Mouse (Mus musculus) bone marrow, adult 2 months (tissue): Measurements from ENCODE around the gene Cwc22. TPM values are rescaled to one million over a fixed set of nuclear protein-coding genes. Genes with fewer than 3 reads are reported as not detected.

Experiments
- H3K27ac ChIP-seq: fragments of 200-500 bp; 2 replicates; pipeline ENCODE4 v1.5.1; 2012; ENCODE audit warnings: low read depth, mild to moderate bottlenecking, control low read depth, inconsistent platforms, low read length; ENCODE audit not compliant: control insufficient read depth, poor library complexity, insufficient read depth
- H3K4me1 ChIP-seq: fragments of 200-500 bp; 2 replicates; pipeline ENCODE4 v1.6.1; 2011; ENCODE audit warnings: low read length; ENCODE audit not compliant: control insufficient read depth, insufficient read depth
- H3K4me3 ChIP-seq: fragments of 200-500 bp; replicated peaks from 2 replicates; pipeline ENCODE3; 2011; ENCODE audit warnings: mild to moderate bottlenecking, low read depth, low read length, control low read depth; ENCODE audit not compliant: control insufficient read depth
- CTCF ChIP-seq: fragments of 200-500 bp; IDR thresholded peaks from 2 replicates; pipeline ENCODE4 v1.5.1; 2011; ENCODE audit warnings: low read length, control low read depth; ENCODE audit not compliant: control insufficient read depth, insufficient read depth
- POLR2A ChIP-seq: fragments of 200-500 bp; IDR thresholded peaks from 2 replicates; pipeline ENCODE4 v1.6.1; 2011; ENCODE audit warnings: low read depth, mild to moderate bottlenecking, control low read depth, low read length, borderline replicate concordance; ENCODE audit not compliant: control insufficient read depth
- WGBS: fragments of 180-500 bp; shearing (Covaris S2); methylation state at CpG from one replicate; pipeline ENCODE4 v1.1.7; 2018; 5-methylcytosine and 5-hydroxymethylcytosine counted together
- polyA plus RNA-seq: library from polyadenylated mRNA; stranded (reverse); fragments of >200 nt; gene quantifications from 2 replicates; pipeline ENCODE4 v1.2.4, GENCODE M21; 2011; ENCODE audit warnings: low replicate concordance; ENCODE audit not compliant: missing spikeins, insufficient read depth, insufficient read length

The Cwc22 gene
- polyA plus RNA-seq, 1 experiment = 14.5 TPM

GRCm38 (mm10) chr2:77841464-77841863, 104.7 kb downstream of the Cwc22 start:
- no peaks in the 10 kb centered on the region for H3K4me1 ChIP-seq
- H3K4me3 ChIP-seq = no peak overlapping the region
- no peak overlapping the region for H3K27ac ChIP-seq
- TF ChIP-seq CTCF (no peak), POLR2A (no peak)
- WGBS = 46% methylated on average over 6 of the region's 6 CpGs

DNA sequence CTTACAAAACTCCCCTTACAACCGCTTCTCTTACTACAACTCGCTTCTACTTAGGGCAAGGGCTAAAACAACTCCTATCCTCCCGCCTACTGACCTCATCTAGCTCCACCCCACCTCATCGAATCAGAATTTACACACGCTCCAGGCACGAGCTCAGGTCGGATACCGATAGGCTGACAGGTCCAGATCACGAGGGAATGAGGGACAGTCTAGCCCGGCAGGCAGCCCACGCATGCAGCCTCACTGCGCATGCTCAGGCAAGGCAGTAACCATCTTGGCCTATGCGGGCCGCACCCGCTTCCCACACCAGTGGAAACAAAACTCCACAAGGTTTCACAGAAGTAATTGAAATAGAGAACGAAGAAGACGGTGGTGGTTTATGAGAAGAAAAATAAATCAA, 106.6 kb downstream of the Cwc22 start:
- H3K4me3 ChIP-seq = no peak overlapping the region
- 81% methylated on average over 17 of the region's 17 CpGs for WGBS
- no peaks in the 10 kb centered on the region for H3K4me1 ChIP-seq
- TF ChIP-seq POLR2A (no peak), CTCF (no peak)
- H3K27ac ChIP-seq = no peak overlapping the region

DNA sequence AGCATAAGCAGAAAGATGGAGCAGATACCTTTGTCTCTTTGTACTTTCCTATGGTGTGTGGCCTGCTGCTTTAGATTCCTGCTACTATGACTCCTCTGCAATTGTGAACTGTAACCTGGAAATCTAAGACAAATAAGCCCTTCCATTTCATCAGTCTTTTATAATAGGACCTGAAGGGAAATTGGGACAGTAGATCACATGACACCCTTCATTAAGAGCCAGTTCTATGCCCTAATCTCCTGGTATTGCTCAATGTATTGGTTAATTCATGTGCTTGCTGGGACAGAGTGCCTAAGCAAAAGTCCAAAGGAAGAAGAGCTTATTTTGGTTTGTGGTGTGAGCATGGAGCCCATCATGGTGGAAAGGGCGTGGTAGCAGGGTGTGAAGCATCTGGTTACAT, 107.5 kb downstream of the Cwc22 start:
- Histone ChIP-seq H3K27ac (no peak overlapping the region), H3K4me1 (no peaks in the 10 kb centered on the region), H3K4me3 (no peak overlapping the region)
- 66% methylated on average over 1 of the region's 1 CpGs for WGBS
- TF ChIP-seq POLR2A = no peak
- TF ChIP-seq CTCF = no peak

DNA sequence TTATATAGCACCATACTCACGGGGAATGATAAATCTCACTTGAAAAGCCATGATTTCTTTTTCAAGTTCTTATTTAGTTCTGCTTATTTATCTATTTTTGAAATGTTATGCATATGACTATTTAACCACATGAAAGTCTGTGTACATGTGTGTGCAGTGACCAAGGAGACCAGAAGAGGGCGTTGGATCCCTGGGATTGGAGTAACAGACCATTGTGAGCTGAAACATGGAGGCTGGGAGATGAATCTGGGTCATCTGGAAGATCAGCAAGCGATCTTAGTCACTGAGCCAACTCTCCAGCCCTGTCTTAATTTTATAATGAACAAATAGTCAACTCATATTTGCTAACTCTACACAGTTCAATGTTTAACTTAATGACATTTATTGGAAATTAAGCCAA, 110.4 kb downstream of the Cwc22 start:
- no peaks in the 10 kb centered on the region for H3K4me1 ChIP-seq
- 44% methylated on average over 3 of the region's 3 CpGs for WGBS
- no peak overlapping the region for H3K4me3 ChIP-seq
- H3K27ac ChIP-seq = no peak overlapping the region
- TF ChIP-seq POLR2A (no peak), CTCF (no peak)

Other genes starting within 250 kb of the Cwc22 start
- 3.2 TPM in 1 of 2 replicates, not detected in the other for gene Zfp385b, start 126.7 kb downstream of the Cwc22 start, polyA plus RNA-seq